Mouse (Mus musculus) heart, embryonic 10.5 days (tissue): ENCODE results near the gene Atp6v0b. TPM values are rescaled to one million over a fixed set of nuclear protein-coding genes. Genes with fewer than 3 reads are reported as not detected.

ENCODE experiments used
- DNase-seq: peaks from one replicate; pipeline ENCODE4 v3.0.0-alpha.2; 2017; ENCODE audit warnings: low spot score
- H3K27ac ChIP-seq: fragments of 300-500 bp; sonication (generic); 2 replicates; pipeline ENCODE4 v1.5.1; 2016; ENCODE audit warnings: mild to moderate bottlenecking
- H3K27me3 ChIP-seq: fragments of 300-500 bp; sonication (generic); 2 replicates; pipeline ENCODE4 v1.6.1; 2016; ENCODE audit warnings: mild to moderate bottlenecking; ENCODE audit not compliant: poor library complexity, insufficient read depth, severe bottlenecking
- H3K36me3 ChIP-seq: fragments of 300-500 bp; sonication (generic); 2 replicates; pipeline ENCODE4 v1.6.1; 2016; ENCODE audit warnings: mild to moderate bottlenecking, moderate library complexity
- H3K4me1 ChIP-seq: fragments of 300-500 bp; sonication (generic); 2 replicates; pipeline ENCODE4 v1.6.1; 2016; ENCODE audit warnings: mild to moderate bottlenecking
- H3K4me3 ChIP-seq: fragments of 300-500 bp; sonication (generic); 2 replicates; pipeline ENCODE4 v1.5.1; 2016; ENCODE audit warnings: mild to moderate bottlenecking, moderate library complexity
- H3K9me3 ChIP-seq: fragments of 300-500 bp; sonication (generic); 2 replicates; pipeline ENCODE4 v1.6.1; 2016; ENCODE audit warnings: mild to moderate bottlenecking, moderate library complexity
- WGBS: fragments of 180-500 bp; shearing (Covaris S2); methylation state at CpG from one replicate; pipeline ENCODE4 v1.1.7; 2016; 5-methylcytosine and 5-hydroxymethylcytosine counted together
- polyA plus RNA-seq: library from polyadenylated mRNA; unstranded; fragments of >200 nt; fragmentation: Nextera tagmentation; extraction: Ambion mirVana; gene quantifications from 2 replicates; pipeline ENCODE4 v1.2.1, GENCODE M21; 2016

Gene Atp6v0b
- polyA plus RNA-seq, 1 experiment from 2014 or later, result 208 TPM

- no peak for DNase-seq
- Histone ChIP-seq H3K27ac (no peak overlapping the region), H3K4me3 (peak overlapping the region; percentile 81; the same call in 1 of the 2 replicates), H3K4me1 (peaks cover 38% of the 10 kb centered on the region), H3K9me3 (no peaks in the 10 kb centered on the region), H3K27me3 (no peaks in the 10 kb centered on the region), H3K36me3 (peaks cover 46% of the 10 kb centered on the region)
- WGBS, result 93% methylated on average over 1 of the region's 1 CpGs
Observed at GRCm38 (mm10) chr4:117884146-117884545, 3.0 kb downstream of the Atp6v0b start.

- Histone ChIP-seq H3K27me3 (no peaks in the 10 kb centered on the region), H3K4me3 (peak within 1 kb of the TSS; percentile 81), H3K27ac (peak within 1 kb of the TSS; percentile 94), H3K9me3 (no peaks in the 10 kb centered on the region), H3K4me1 (peaks cover 48% of the 10 kb centered on the region), H3K36me3 (peaks cover 50% of the 10 kb centered on the region)
- WGBS, result under 1% methylated on average over 101 of the region's 103 CpGs
- peak; percentile 82 for DNase-seq
Observed at GRCm38 (mm10) chr4:117882701-117883691, 4.1 kb downstream of the Atp6v0b start, which contains the start of gene B4galt2. Gene B4galt2 (minus strand): TSS chr4:117883487.

GRCm38 (mm10) chr4:117878703-117879102 is 8.4 kb downstream of the Atp6v0b start:
- peaks cover 69% of the 10 kb centered on the region for H3K36me3 ChIP-seq
- 75% methylated on average over 5 of the region's 5 CpGs for WGBS

GRCm38 (mm10) chr4:117878301-117878700 is 8.8 kb downstream of the Atp6v0b start:
- 64% methylated on average over 10 of the region's 10 CpGs for WGBS
- Histone ChIP-seq H3K4me1 (peaks cover 24% of the 10 kb centered on the region), H3K27me3 (no peaks in the 10 kb centered on the region), H3K4me3 (no peak overlapping the region), H3K36me3 (peaks cover 73% of the 10 kb centered on the region), H3K27ac (no peak overlapping the region), H3K9me3 (no peaks in the 10 kb centered on the region)
- no peak for DNase-seq

More at GRCm38 (mm10) chr4:117878703-117879102, 8.4 kb downstream of the Atp6v0b start:
- Histone ChIP-seq H3K9me3 (no peaks in the 10 kb centered on the region), H3K4me1 (peaks cover 26% of the 10 kb centered on the region), H3K27ac (no peak overlapping the region), H3K27me3 (no peaks in the 10 kb centered on the region), H3K4me3 (no peak overlapping the region)
- DNase-seq, result no peak

- H3K4me1 ChIP-seq, result peaks cover 46% of the 10 kb centered on the region
- H3K27me3 ChIP-seq, result peaks cover 19% of the 10 kb centered on the region; the same call in 1 of the 2 replicates
- H3K27ac ChIP-seq, result no peak overlapping the region
- 94% methylated on average over 9 of the region's 9 CpGs for WGBS
- H3K4me3 ChIP-seq, result no peak overlapping the region
- peaks cover 51% of the 10 kb centered on the region for H3K36me3 ChIP-seq
- no peak for DNase-seq
- H3K9me3 ChIP-seq, result no peaks in the 10 kb centered on the region
Observed at GRCm38 (mm10) chr4:117873615-117874014, 13.5 kb downstream of the Atp6v0b start.

GRCm38 (mm10) chr4:117872471-117872886 is 14.7 kb downstream of the Atp6v0b start, which contains the start of gene Ccdc24:
Gene Ccdc24 (minus strand): TSS chr4:117872557.
- WGBS, result 9% methylated on average over 14 of the region's 14 CpGs
- peaks cover 51% of the 10 kb centered on the region for H3K4me1 ChIP-seq
- no peak for DNase-seq
- H3K9me3 ChIP-seq, result no peaks in the 10 kb centered on the region
- peak within 1 kb of the TSS; percentile 55 for H3K4me3 ChIP-seq
- H3K27me3 ChIP-seq, result peaks cover 23% of the 10 kb centered on the region; the same call in 1 of the 2 replicates
- peak within 1 kb of the TSS; percentile 63 for H3K27ac ChIP-seq
- peaks cover 43% of the 10 kb centered on the region for H3K36me3 ChIP-seq

- peak overlapping the region; percentile 63; the same call in 1 of the 2 replicates for H3K27ac ChIP-seq
- H3K4me3 ChIP-seq, result no peak overlapping the region
- peaks cover 55% of the 10 kb centered on the region for H3K4me1 ChIP-seq
- DNase-seq, result peak; percentile 88
- no peaks in the 10 kb centered on the region for H3K9me3 ChIP-seq
- H3K36me3 ChIP-seq, result peaks cover 36% of the 10 kb centered on the region
- WGBS, result 45% methylated on average over 7 of the region's 7 CpGs
- peaks cover 30% of the 10 kb centered on the region; the same call in 1 of the 2 replicates for H3K27me3 ChIP-seq
Observed at GRCm38 (mm10) chr4:117871787-117872186, 15.3 kb downstream of the Atp6v0b start.

GRCm38 (mm10) chr4:117870437-117870836 is 16.7 kb downstream of the Atp6v0b start:
- H3K36me3 ChIP-seq, result peaks cover 25% of the 10 kb centered on the region
- no peaks in the 10 kb centered on the region for H3K9me3 ChIP-seq
- no peak for DNase-seq
- H3K4me3 ChIP-seq, result no peak overlapping the region
- H3K27me3 ChIP-seq, result peaks cover 32% of the 10 kb centered on the region; the same call in 1 of the 2 replicates
- WGBS, result 48% methylated on average over 1 of the region's 1 CpGs
- peaks cover 60% of the 10 kb centered on the region for H3K4me1 ChIP-seq
- H3K27ac ChIP-seq, result no peak overlapping the region

GRCm38 (mm10) chr4:117869317-117869716 is 17.8 kb downstream of the Atp6v0b start:
- H3K4me1 ChIP-seq, result peaks cover 60% of the 10 kb centered on the region
- peaks cover 25% of the 10 kb centered on the region for H3K36me3 ChIP-seq
- H3K27ac ChIP-seq, result no peak overlapping the region
- no peaks in the 10 kb centered on the region for H3K9me3 ChIP-seq
- H3K27me3 ChIP-seq, result peaks cover 35% of the 10 kb centered on the region
- no peak for DNase-seq
- 62% methylated on average over 9 of the region's 9 CpGs for WGBS
- no peak overlapping the region for H3K4me3 ChIP-seq

GRCm38 (mm10) chr4:117867823-117868222 is 19.3 kb downstream of the Atp6v0b start:
- H3K9me3 ChIP-seq, result no peaks in the 10 kb centered on the region
- WGBS, result 18% methylated on average over 24 of the region's 24 CpGs
- H3K27me3 ChIP-seq, result peaks cover 45% of the 10 kb centered on the region
- H3K4me1 ChIP-seq, result peaks cover 65% of the 10 kb centered on the region
- H3K4me3 ChIP-seq, result peak overlapping the region; percentile 30
- DNase-seq, result no peak
- no peak overlapping the region; the same call in 1 of the 2 replicates for H3K27ac ChIP-seq
- H3K36me3 ChIP-seq, result peaks cover 13% of the 10 kb centered on the region; the same call in 1 of the 2 replicates

GRCm38 (mm10) chr4:117867000-117867399 is 20.1 kb downstream of the Atp6v0b start:
- Histone ChIP-seq H3K9me3 (no peaks in the 10 kb centered on the region), H3K36me3 (peaks cover 13% of the 10 kb centered on the region; the same call in 1 of the 2 replicates), H3K27me3 (peaks cover 45% of the 10 kb centered on the region), H3K27ac (no peak overlapping the region), H3K4me1 (peaks cover 64% of the 10 kb centered on the region), H3K4me3 (no peak overlapping the region)
- no peak for DNase-seq
- 66% methylated on average over 6 of the region's 6 CpGs for WGBS

GRCm38 (mm10) chr4:117866083-117866482 is 21.1 kb downstream of the Atp6v0b start:
- WGBS, result 69% methylated on average over 9 of the region's 9 CpGs
- H3K4me1 ChIP-seq, result peaks cover 55% of the 10 kb centered on the region
- H3K27ac ChIP-seq, result no peak overlapping the region
- no peak for DNase-seq
- no peaks in the 10 kb centered on the region for H3K9me3 ChIP-seq
- H3K27me3 ChIP-seq, result peaks cover 45% of the 10 kb centered on the region
- H3K36me3 ChIP-seq, result peaks cover 13% of the 10 kb centered on the region; the same call in 1 of the 2 replicates
- H3K4me3 ChIP-seq, result no peak overlapping the region

GRCm38 (mm10) chr4:117862823-117863222 is 24.3 kb downstream of the Atp6v0b start:
- H3K36me3 ChIP-seq, result peaks cover 13% of the 10 kb centered on the region; the same call in 1 of the 2 replicates
- no peaks in the 10 kb centered on the region for H3K9me3 ChIP-seq
- H3K4me1 ChIP-seq, result peaks cover 39% of the 10 kb centered on the region
- no peak overlapping the region for H3K4me3 ChIP-seq
- 33% methylated on average over 4 of the region's 4 CpGs for WGBS
- no peak for DNase-seq
- peaks cover 31% of the 10 kb centered on the region for H3K27me3 ChIP-seq
- H3K27ac ChIP-seq, result 0 out of 2 replicates have a peak overlapping the region, but pooled peaks have one; percentile 1
